Mouse (Mus musculus) kidney, adult 2 months (tissue): ENCODE data around the gene Atf6b. TPM values are rescaled to one million over a fixed set of nuclear protein-coding genes. Genes with fewer than 3 reads are reported as not detected.

Experiments
- DNase-seq: peaks from one replicate; pipeline ENCODE4 v3.0.0; 2021
- H3K27ac ChIP-seq: fragments of 200-500 bp; 2 replicates; pipeline ENCODE4 v1.5.1; 2012; ENCODE audit warnings: low read depth, low read length, control low read depth, inconsistent platforms; ENCODE audit not compliant: insufficient read depth
- H3K27me3 ChIP-seq: fragments of 200-500 bp; replicated peaks from 2 replicates; pipeline ENCODE4 v1.6.1; 2012; ENCODE audit warnings: mild to moderate bottlenecking, moderate library complexity, low read length, inconsistent platforms; ENCODE audit not compliant: control insufficient read depth, insufficient read depth
- H3K36me3 ChIP-seq: fragments of 200-500 bp; 2 replicates; pipeline ENCODE4 v1.6.1; 2012; ENCODE audit warnings: mild to moderate bottlenecking, moderate library complexity, low read length, inconsistent platforms; ENCODE audit not compliant: control insufficient read depth, insufficient read depth
- H3K4me1 ChIP-seq: fragments of 200-500 bp; 2 replicates; pipeline ENCODE4 v1.6.1; 2011; ENCODE audit warnings: low read length; ENCODE audit not compliant: control insufficient read depth, insufficient read depth
- H3K4me3 ChIP-seq: fragments of 200-500 bp; 2 replicates; pipeline ENCODE4 v1.5.1; 2011; ENCODE audit warnings: mild to moderate bottlenecking, low read depth, low read length, control low read depth; ENCODE audit not compliant: insufficient read depth
- CTCF ChIP-seq: fragments of 200-500 bp; conservative IDR thresholded peaks from 2 replicates; pipeline ENCODE4 v1.5.1; 2011; ENCODE audit warnings: low read depth, mild to moderate bottlenecking, control low read depth, low read length, moderate library complexity, mixed read lengths; ENCODE audit not compliant: insufficient read depth, insufficient read length
- POLR2A ChIP-seq: fragments of 200-500 bp; IDR thresholded peaks from one replicate; pipeline ENCODE4 v1.6.1; 2011; ENCODE audit warnings: low read depth, low read length, control low read depth
- WGBS: fragments of 180-500 bp; shearing (Covaris S2); methylation state at CpG from one replicate; pipeline ENCODE4 v1.1.7; 2018; 5-methylcytosine and 5-hydroxymethylcytosine counted together
- polyA plus RNA-seq: library from polyadenylated mRNA; depleted of rRNA; stranded (reverse); fragments of >200 nt; gene quantifications from 2 replicates; pipeline ENCODE4 v1.2.3, GENCODE M21; 2012

Atf6b gene
- polyA plus RNA-seq, 1 experiment = 52.5 TPM

- H3K27ac ChIP-seq = no peak overlapping the region
- TF ChIP-seq POLR2A (no peak), CTCF (no peak)
- no peaks in the 10 kb centered on the region for H3K36me3 ChIP-seq
- WGBS = 58% methylated on average over 6 of the region's 6 CpGs
- peaks cover 5% of the 10 kb centered on the region; the same call in 1 of the 2 replicates for H3K4me1 ChIP-seq
- no peaks in the 10 kb centered on the region for H3K27me3 ChIP-seq
- peak; percentile 88 for DNase-seq
- H3K4me3 ChIP-seq = no peak overlapping the region
Observed at GRCm38 (mm10) chr17:34676093-34676460, 29.1 kb downstream of the Atf6b start.

- TF ChIP-seq CTCF (no peak), POLR2A (no peak)
- Histone ChIP-seq H3K4me3 (no peak overlapping the region), H3K27me3 (no peaks in the 10 kb centered on the region), H3K36me3 (no peaks in the 10 kb centered on the region), H3K27ac (no peak overlapping the region), H3K4me1 (peaks cover 5% of the 10 kb centered on the region; the same call in 1 of the 2 replicates)
- WGBS = 81% methylated on average over 12 of the region's 12 CpGs
- DNase-seq = no peak
Observed at GRCm38 (mm10) chr17:34676671-34677070, 29.7 kb downstream of the Atf6b start.

- no peak for DNase-seq
- Histone ChIP-seq H3K36me3 (no peaks in the 10 kb centered on the region), H3K27me3 (no peaks in the 10 kb centered on the region), H3K27ac (no peak overlapping the region), H3K4me1 (peaks cover 5% of the 10 kb centered on the region; the same call in 1 of the 2 replicates), H3K4me3 (no peak overlapping the region)
- 82% methylated on average over 26 of the region's 26 CpGs for WGBS
- TF ChIP-seq CTCF (no peak), POLR2A (no peak)
Observed at GRCm38 (mm10) chr17:34680191-34680590, 33.2 kb downstream of the Atf6b start.

DNA sequence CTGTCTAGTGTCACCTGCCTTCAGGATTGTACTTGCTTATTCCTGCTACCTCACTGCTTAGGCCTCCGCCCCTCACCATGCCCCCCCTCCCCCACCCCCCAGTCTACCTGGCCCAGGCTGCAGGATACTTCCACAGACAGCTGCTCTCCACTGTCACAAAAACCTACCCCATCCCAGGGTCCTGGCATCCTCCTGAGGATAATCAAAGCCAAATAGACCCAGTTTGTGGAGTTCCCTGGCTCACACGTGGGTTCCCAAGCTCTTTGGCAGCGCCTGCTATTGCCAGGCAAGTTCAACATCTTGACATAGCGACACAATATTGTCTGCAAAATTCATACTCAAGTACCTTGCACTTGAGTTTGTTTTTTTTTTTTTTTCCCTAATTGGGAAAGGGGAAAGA, 33.7 kb downstream of the Atf6b start:
- 86% methylated on average over 4 of the region's 4 CpGs for WGBS
- Histone ChIP-seq H3K4me3 (no peak overlapping the region), H3K4me1 (peaks cover 5% of the 10 kb centered on the region; the same call in 1 of the 2 replicates), H3K36me3 (no peaks in the 10 kb centered on the region), H3K27me3 (no peaks in the 10 kb centered on the region), H3K27ac (no peak overlapping the region)
- no peak for DNase-seq
- no peak for TF ChIP-seq POLR2A
- no peak for TF ChIP-seq CTCF

DNA sequence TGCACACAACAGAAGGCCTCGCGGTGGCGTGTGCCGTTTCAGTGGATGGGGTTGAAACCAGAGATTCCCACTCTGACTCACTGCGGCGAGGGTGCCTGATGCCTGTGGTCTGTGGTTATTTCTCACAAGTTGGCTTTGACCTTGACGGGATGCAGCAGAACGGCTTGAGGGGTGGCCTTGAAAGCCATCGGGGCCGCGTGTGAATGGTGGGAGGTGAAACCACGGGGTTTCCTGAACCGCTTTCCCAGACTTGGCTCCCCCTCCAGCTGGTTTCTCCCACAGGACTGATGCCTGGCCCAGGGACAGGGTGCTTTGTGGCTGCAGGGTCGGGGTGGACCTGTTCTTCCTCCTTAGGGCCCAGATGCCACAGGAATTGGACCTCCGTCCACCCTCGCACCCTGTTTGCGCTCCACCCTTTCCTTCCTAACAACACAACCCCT, 34.2 kb downstream of the Atf6b start:
- no peak overlapping the region for H3K4me3 ChIP-seq
- peak overlapping the region; percentile 21 for H3K27ac ChIP-seq
- 0 out of 2 replicates have a peak, but pooled peaks cover 5% of the 10 kb centered on the region for H3K4me1 ChIP-seq
- TF ChIP-seq CTCF = no peak
- TF ChIP-seq POLR2A = no peak
- no peaks in the 10 kb centered on the region for H3K36me3 ChIP-seq
- 51% methylated on average over 17 of the region's 17 CpGs for WGBS
- no peaks in the 10 kb centered on the region for H3K27me3 ChIP-seq
- DNase-seq = peak; percentile 81

DNA sequence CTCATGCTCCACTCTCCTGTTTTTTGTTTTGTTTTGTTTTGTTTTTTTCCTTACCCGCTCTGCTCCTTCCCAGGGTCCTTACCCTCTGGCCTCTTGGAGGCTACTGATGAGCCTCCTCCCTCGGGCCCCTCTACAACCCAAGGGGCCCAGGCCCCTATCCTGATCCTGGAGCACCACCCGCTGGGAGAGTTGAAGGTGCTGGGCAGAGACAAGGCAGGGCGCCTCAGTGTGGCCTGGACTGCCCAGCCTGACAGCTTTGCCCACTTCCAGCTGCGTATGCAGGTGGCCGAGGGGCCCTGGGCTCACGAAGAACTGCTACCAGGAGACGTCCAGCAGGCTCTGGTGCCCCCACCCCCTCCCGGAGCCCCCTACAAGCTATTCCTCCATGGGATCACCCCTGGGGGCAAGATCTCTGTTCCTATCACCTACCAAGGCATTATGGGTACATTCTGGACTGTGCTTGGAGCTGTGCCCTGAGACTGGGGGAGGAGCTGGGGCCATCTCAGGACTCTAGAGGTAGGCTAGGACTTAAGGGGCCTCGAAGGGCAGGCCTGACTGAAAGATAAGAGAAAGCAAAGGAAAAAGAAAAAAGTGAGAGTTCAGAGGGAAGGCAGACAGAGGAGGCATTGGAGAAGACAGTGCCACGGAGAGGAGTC, 35.1 kb downstream of the Atf6b start:
- DNase-seq = no peak
- Histone ChIP-seq H3K27ac (peak overlapping the region; percentile 37; the same call in 1 of the 2 replicates), H3K4me1 (no peaks in the 10 kb centered on the region), H3K4me3 (no peak overlapping the region), H3K27me3 (no peaks in the 10 kb centered on the region), H3K36me3 (no peaks in the 10 kb centered on the region)
- WGBS = 71% methylated on average over 11 of the region's 11 CpGs
- TF ChIP-seq CTCF (no peak), POLR2A (no peak)

GRCm38 (mm10) chr17:34683179-34683578, 36.2 kb downstream of the Atf6b start:
- no peak for DNase-seq
- Histone ChIP-seq H3K27me3 (no peaks in the 10 kb centered on the region), H3K4me1 (no peaks in the 10 kb centered on the region), H3K4me3 (no peak overlapping the region), H3K36me3 (no peaks in the 10 kb centered on the region), H3K27ac (no peak overlapping the region)
- TF ChIP-seq CTCF (no peak), POLR2A (no peak)
- 65% methylated on average over 8 of the region's 8 CpGs for WGBS
